Mouse (Mus musculus): Measurements from ENCODE around the gene Slc6a19.
A peak's percentile ranks its signal among the peaks of the same experiment; 100 is the strongest.
"Not testable (repeated sequence)": the region's sequence is repeated elsewhere in the genome, so short reads cannot be mapped to it uniquely, and the experiment has no call there.

Slc6a19 gene

GRCm38 (mm10) chr13:73704694-73705325 lies at the start of gene Slc6a19:
Gene Slc6a19, minus strand, starts transcription at chr13:73704865.
- DNase-seq (ENCODE audit: low read depth, low spot score), result no peak

GRCm38 (mm10) chr13:73751284-73751683 lies 46.6 kb upstream of the Slc6a19 start:
- DNase-seq (ENCODE audit: low read depth, low spot score), result no peak

GRCm38 (mm10) chr13:73750435-73750834 lies 45.8 kb upstream of the Slc6a19 start:
- no peak for DNase-seq (ENCODE audit: low read depth, low spot score)

- no peak for DNase-seq (ENCODE audit: low read depth, low spot score)
Observed at GRCm38 (mm10) chr13:73748663-73749440, 44.2 kb upstream of the Slc6a19 start.

GRCm38 (mm10) chr13:73743662-73744061 lies 39.0 kb upstream of the Slc6a19 start:
- peak; percentile 18 for DNase-seq (ENCODE audit: low read depth, low spot score)

GRCm38 (mm10) chr13:73742944-73743343 lies 38.3 kb upstream of the Slc6a19 start:
- DNase-seq (ENCODE audit: low read depth, low spot score), result no peak

GRCm38 (mm10) chr13:73740399-73740944 lies 35.8 kb upstream of the Slc6a19 start:
- DNase-seq (ENCODE audit: low read depth, low spot score), result not testable (repeated sequence)

- DNase-seq (ENCODE audit: low read depth, low spot score), result no peak
Observed at GRCm38 (mm10) chr13:73736943-73737342, 32.3 kb upstream of the Slc6a19 start.

GRCm38 (mm10) chr13:73735928-73736327 lies 31.3 kb upstream of the Slc6a19 start:
- DNase-seq (ENCODE audit: low read depth, low spot score), result no peak

- no peak for DNase-seq (ENCODE audit: low read depth, low spot score)
Observed at GRCm38 (mm10) chr13:73735270-73735669, 30.6 kb upstream of the Slc6a19 start.

GRCm38 (mm10) chr13:73734379-73734778 lies 29.7 kb upstream of the Slc6a19 start:
- no peak for DNase-seq (ENCODE audit: low read depth, low spot score)

- DNase-seq (ENCODE audit: low read depth, low spot score), result no peak
Observed at GRCm38 (mm10) chr13:73732742-73733700, 28.4 kb upstream of the Slc6a19 start, which contains the start of gene Slc12a7. Gene Slc12a7, plus strand, starts transcription at chr13:73733094.

- no peak for DNase-seq (ENCODE audit: low read depth, low spot score)
Observed at GRCm38 (mm10) chr13:73732235-73732634, 27.6 kb upstream of the Slc6a19 start.

- no peak for DNase-seq (ENCODE audit: low read depth, low spot score)
Observed at GRCm38 (mm10) chr13:73730913-73731312, 26.2 kb upstream of the Slc6a19 start.

- DNase-seq (ENCODE audit: low read depth, low spot score), result no peak
Observed at GRCm38 (mm10) chr13:73728633-73729032, 24.0 kb upstream of the Slc6a19 start.

GRCm38 (mm10) chr13:73727621-73728025 lies 23.0 kb upstream of the Slc6a19 start:
- DNase-seq (ENCODE audit: low read depth, low spot score), result no peak

- no peak for DNase-seq (ENCODE audit: low read depth, low spot score)
Observed at GRCm38 (mm10) chr13:73725315-73725714, 20.6 kb upstream of the Slc6a19 start.

GRCm38 (mm10) chr13:73723081-73723668 lies 18.5 kb upstream of the Slc6a19 start:
- DNase-seq (ENCODE audit: low read depth, low spot score), result peak; percentile 5

- no peak for DNase-seq (ENCODE audit: low read depth, low spot score)
Observed at GRCm38 (mm10) chr13:73720241-73720640, 15.6 kb upstream of the Slc6a19 start.

GRCm38 (mm10) chr13:73718225-73718624 lies 13.6 kb upstream of the Slc6a19 start:
- peak; percentile 69 for DNase-seq (ENCODE audit: low read depth, low spot score)

- DNase-seq (ENCODE audit: low read depth, low spot score), result no peak
Observed at GRCm38 (mm10) chr13:73714020-73714419, 9.4 kb upstream of the Slc6a19 start.

All from telencephalon, adult 2 months (tissue).